Mouse (Mus musculus) ES-Bruce4 (cell line): ENCODE results near the gene Ccnd1.

Experiments
- CTCF ChIP-seq: IDR thresholded peaks from one replicate; pipeline ENCODE4 v1.8.1; 2011; ENCODE audit warnings: low read depth, low read length
- POLR2A ChIP-seq: IDR thresholded peaks from one replicate; pipeline ENCODE4 v1.8.1; 2011; ENCODE audit warnings: low read length; ENCODE audit not compliant: insufficient read depth

DNA sequence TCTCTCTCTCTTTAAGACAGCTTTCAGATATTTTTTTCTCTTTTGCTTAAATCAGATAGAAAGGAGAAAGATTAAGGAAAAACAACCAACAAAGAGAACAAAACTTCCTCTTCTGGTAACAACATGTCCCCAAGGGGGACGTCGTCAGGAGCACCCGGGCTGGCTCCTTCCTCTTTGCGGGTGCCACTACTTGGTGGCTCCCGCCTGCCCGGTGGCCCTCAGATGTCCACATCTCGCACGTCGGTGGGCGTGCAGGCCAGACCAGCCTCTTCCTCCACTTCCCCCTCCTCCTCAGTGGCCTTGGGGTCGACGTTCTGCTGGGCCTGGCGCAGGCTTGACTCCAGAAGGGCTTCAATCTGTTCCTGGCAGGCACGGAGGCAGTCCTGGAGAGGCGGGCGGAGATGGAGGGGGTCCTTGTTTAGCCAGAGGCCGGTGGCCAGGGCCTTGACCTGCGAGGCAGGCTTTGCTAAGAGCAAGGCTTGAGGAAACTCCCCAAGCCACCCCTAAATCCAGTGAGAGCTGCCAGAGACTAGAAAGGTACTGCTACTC lies 7.3 kb downstream of the Ccnd1 start:
- TF ChIP-seq CTCF: no peak
- TF ChIP-seq POLR2A: no peak
